Mouse (Mus musculus): Measurements from ENCODE around the gene Pdlim3. TPM values are rescaled to one million over a fixed set of nuclear protein-coding genes. Genes with fewer than 3 reads are reported as not detected.

Gene Pdlim3
- total and polyA plus RNA-seq, 3 experiments = not detected

- no peaks in the 10 kb centered on the region for H3K27me3 ChIP-seq (ENCODE audit: control insufficient read depth in 1 of 2, insufficient read depth in 2 of 2, low read length in 2 of 2)
- DNase-seq (ENCODE audit: low read depth, low spot score) = no peak
- H3K4me3 ChIP-seq (ENCODE audit: control insufficient read depth in 1 of 2, insufficient read depth in 1 of 2, low read depth in 2 of 2, low read length in 2 of 2) = no peak overlapping the region
- H3K9me3 ChIP-seq (replicated peaks; ENCODE audit: insufficient read depth, low read length) = no peaks in the 10 kb centered on the region
- no peak overlapping the region for H3K9ac ChIP-seq (ENCODE audit: control insufficient read depth, low read depth, low read length, poor library complexity, severe bottlenecking)
- no peaks in the 10 kb centered on the region for H3K79me2 ChIP-seq (ENCODE audit: control insufficient read depth, insufficient read depth, low read length, poor library complexity)
- no peaks in the 10 kb centered on the region for H3K36me3 ChIP-seq (ENCODE audit: control insufficient read depth in 1 of 2, insufficient read depth in 2 of 2, low read length in 2 of 2)
- no peak overlapping the region for H3K27ac ChIP-seq (ENCODE audit: control insufficient read depth, low read depth, low read length)
- TF ChIP-seq ZMIZ1 (IDR thresholded peaks at IDR 0.05; ENCODE audit: low read depth, low read length) = no peak
- no peaks in the 10 kb centered on the region for H3K4me1 ChIP-seq (ENCODE audit: control insufficient read depth in 1 of 2, insufficient read depth in 2 of 2, low read length in 2 of 2)
Observed at GRCm38 (mm10) chr8:45906251-45906619, 21.0 kb downstream of the Pdlim3 start.

GRCm38 (mm10) chr8:45913707-45914106 lies 28.4 kb downstream of the Pdlim3 start:
- no peak for DNase-seq (ENCODE audit: low read depth, low spot score)
- Histone ChIP-seq H3K9ac (ENCODE audit: control insufficient read depth, low read depth, low read length, poor library complexity, severe bottlenecking) (no peak overlapping the region), H3K4me1 (ENCODE audit: control insufficient read depth in 1 of 2, insufficient read depth in 2 of 2, low read length in 2 of 2) (no peaks in the 10 kb centered on the region), H3K79me2 (ENCODE audit: control insufficient read depth, insufficient read depth, low read length, poor library complexity) (no peaks in the 10 kb centered on the region), H3K36me3 (ENCODE audit: control insufficient read depth in 1 of 2, insufficient read depth in 2 of 2, low read length in 2 of 2) (no peaks in the 10 kb centered on the region), H3K27ac (ENCODE audit: control insufficient read depth, low read depth, low read length) (no peak overlapping the region), H3K4me3 (ENCODE audit: control insufficient read depth in 1 of 2, insufficient read depth in 1 of 2, low read depth in 2 of 2, low read length in 2 of 2) (no peak overlapping the region), H3K27me3 (ENCODE audit: control insufficient read depth in 1 of 2, insufficient read depth in 2 of 2, low read length in 2 of 2) (no peaks in the 10 kb centered on the region), H3K9me3 (replicated peaks; ENCODE audit: insufficient read depth, low read length) (no peaks in the 10 kb centered on the region)
- TF ChIP-seq GABPA (IDR thresholded peaks at IDR 0.05; ENCODE audit: low read depth, low read length) = no peak
- no peak for TF ChIP-seq GATA1 (IDR thresholded peaks at IDR 0.05; ENCODE audit: low read depth, low read length)
- TF ChIP-seq E2F4 (IDR thresholded peaks at IDR 0.05; ENCODE audit: borderline replicate concordance, low read depth, low read length) = no peak
- no peak for TF ChIP-seq KAT2A (conservative IDR thresholded peaks at IDR 0.05; ENCODE audit: low read depth, low read length)
- TF ChIP-seq ZNF384 (IDR thresholded peaks at IDR 0.05; ENCODE audit: low read depth, low read length) = no peak
- no peak for TF ChIP-seq SMC3 (IDR thresholded peaks at IDR 0.05; ENCODE audit: low read depth, low read length)
- no peak for TF ChIP-seq MYC (IDR thresholded peaks at IDR 0.05; ENCODE audit: low read depth, low read length)
- no peak for TF ChIP-seq NRF1 (IDR thresholded peaks at IDR 0.05; ENCODE audit: insufficient read depth, low read depth, low read length, poor library complexity, severe bottlenecking)
- no peak for TF ChIP-seq MAFK (IDR thresholded peaks at IDR 0.05; ENCODE audit: borderline replicate concordance, low read depth, low read length)

DNA sequence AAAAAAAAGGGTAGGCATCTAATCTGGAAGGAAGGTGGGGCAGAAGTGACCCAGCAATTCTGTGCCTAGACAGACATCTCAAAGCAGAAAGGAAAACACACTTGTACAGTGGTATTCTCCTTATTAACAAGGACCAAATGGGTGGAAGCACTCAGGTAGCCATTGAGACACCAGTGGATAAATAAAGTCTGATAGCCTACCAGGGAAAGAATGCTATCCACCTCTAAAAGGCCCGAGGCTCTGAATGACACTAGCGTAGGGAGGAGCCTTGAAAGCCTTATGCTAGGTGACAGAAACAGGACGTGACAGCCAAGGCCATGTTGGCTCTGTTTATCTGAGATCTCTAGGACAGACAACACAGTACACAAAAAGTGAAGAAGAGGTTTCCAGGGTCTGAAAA lies 31.2 kb downstream of the Pdlim3 start:
- Histone ChIP-seq H3K27me3 (ENCODE audit: control insufficient read depth in 1 of 2, insufficient read depth in 2 of 2, low read length in 2 of 2) (no peaks in the 10 kb centered on the region), H3K4me3 (ENCODE audit: control insufficient read depth in 1 of 2, insufficient read depth in 1 of 2, low read depth in 2 of 2, low read length in 2 of 2) (no peak overlapping the region), H3K36me3 (ENCODE audit: control insufficient read depth in 1 of 2, insufficient read depth in 2 of 2, low read length in 2 of 2) (no peaks in the 10 kb centered on the region), H3K79me2 (ENCODE audit: control insufficient read depth, insufficient read depth, low read length, poor library complexity) (no peaks in the 10 kb centered on the region), H3K27ac (ENCODE audit: control insufficient read depth, low read depth, low read length) (no peak overlapping the region), H3K4me1 (ENCODE audit: control insufficient read depth in 1 of 2, insufficient read depth in 2 of 2, low read length in 2 of 2) (no peaks in the 10 kb centered on the region), H3K9me3 (replicated peaks; ENCODE audit: insufficient read depth, low read length) (no peaks in the 10 kb centered on the region), H3K9ac (ENCODE audit: control insufficient read depth, low read depth, low read length, poor library complexity, severe bottlenecking) (no peak overlapping the region)
- DNase-seq (ENCODE audit: low read depth, low spot score) = no peak
- TF ChIP-seq RAD21 (IDR thresholded peaks at IDR 0.05; ENCODE audit: low read depth, low read length) = no peak
- TF ChIP-seq USF1 (IDR thresholded peaks at IDR 0.05; ENCODE audit: low read depth, low read length) = no peak
- no peak for TF ChIP-seq ZNF384 (IDR thresholded peaks at IDR 0.05; ENCODE audit: low read depth, low read length)
- no peak for TF ChIP-seq BHLHE40 (IDR thresholded peaks at IDR 0.05; ENCODE audit: borderline replicate concordance, low read depth, low read length)
- TF ChIP-seq JUND (IDR thresholded peaks at IDR 0.05; ENCODE audit: low read depth, low read length) = no peak
- TF ChIP-seq MEF2A (IDR thresholded peaks at IDR 0.05; ENCODE audit: extremely low read depth, insufficient replicate concordance, low read depth, low read length, poor library complexity, severe bottlenecking) = no peak
- TF ChIP-seq MYC (IDR thresholded peaks at IDR 0.05; ENCODE audit: low read depth, low read length) = no peak

Measured in MEL (cell line).